Mouse (Mus musculus) midbrain, embryonic 14.5 days (tissue): ENCODE measurements around the gene Hectd1. TPM values are rescaled to one million over a fixed set of nuclear protein-coding genes. Genes with fewer than 3 reads are reported as not detected.

ENCODE experiments used
- ATAC-seq: fragments of 200-750 bp; cut with Nextera tagmentation; 2 replicates; pipeline ENCODE4 v1.8.0; 2017; ENCODE audit warnings: moderate number of reproducible peaks, moderate library complexity; ENCODE audit not compliant: low FRiP score, low TSS enrichment
- DNase-seq: peaks from one replicate; pipeline ENCODE4 v3.0.0-alpha.2; 2015
- H3K27ac ChIP-seq: fragments of 300-500 bp; sonication (generic); replicated peaks from 2 replicates; pipeline ENCODE4 v1.5.1; 2014; ENCODE audit warnings: mild to moderate bottlenecking, low read depth, low read length, moderate library complexity
- H3K27me3 ChIP-seq: fragments of 300-500 bp; sonication (generic); 2 replicates; pipeline ENCODE4 v1.6.1; 2014; ENCODE audit warnings: low read length, control low read depth, mixed read lengths; ENCODE audit not compliant: control insufficient read depth, insufficient read depth
- H3K36me3 ChIP-seq: fragments of 300-500 bp; sonication (generic); 2 replicates; pipeline ENCODE4 v1.6.1; 2014; ENCODE audit warnings: low read length, control low read depth; ENCODE audit not compliant: control insufficient read depth, insufficient read depth
- H3K4me1 ChIP-seq: fragments of 300-500 bp; sonication (generic); 2 replicates; pipeline ENCODE4 v1.6.1; 2014; ENCODE audit warnings: mild to moderate bottlenecking, antibody characterized with exemption, low read length, control low read depth; ENCODE audit not compliant: control insufficient read depth, insufficient read depth
- H3K4me2 ChIP-seq: fragments of 300-500 bp; sonication (generic); 2 replicates; pipeline ENCODE4 v1.6.1; 2014; ENCODE audit warnings: mild to moderate bottlenecking, low read length, moderate library complexity
- H3K4me3 ChIP-seq: fragments of 300-500 bp; sonication (generic); replicated peaks from 2 replicates; pipeline ENCODE4 v1.5.1; 2014; ENCODE audit warnings: low read depth, low read length
- H3K9ac ChIP-seq: fragments of 300-500 bp; sonication (generic); replicated peaks from 2 replicates; pipeline ENCODE4 v1.6.1; 2014; ENCODE audit warnings: mild to moderate bottlenecking, low read length, moderate library complexity
- H3K9me3 ChIP-seq: fragments of 300-500 bp; sonication (generic); 2 replicates; pipeline ENCODE4 v1.6.1; 2016; ENCODE audit warnings: low read length, control low read depth, mixed read lengths; ENCODE audit not compliant: control insufficient read depth
- WGBS: fragments of 180-500 bp; shearing (Covaris S2); extraction: QIAGEN DNeasy Blood & Tissue Kit; methylation state at CpG from one replicate; pipeline ENCODE4 v1.1.7; 2014; 5-methylcytosine and 5-hydroxymethylcytosine counted together
- polyA plus RNA-seq: library from polyadenylated mRNA; unstranded; fragments of >200 nt; fragmentation: Nextera tagmentation; extraction: Ambion mirVana; gene quantifications from 2 replicates; pipeline ENCODE4 v1.2.1, GENCODE M21; 2014

Gene Hectd1
- polyA plus RNA-seq, 1 experiment from 2014 or later: 47.5 TPM

DNA sequence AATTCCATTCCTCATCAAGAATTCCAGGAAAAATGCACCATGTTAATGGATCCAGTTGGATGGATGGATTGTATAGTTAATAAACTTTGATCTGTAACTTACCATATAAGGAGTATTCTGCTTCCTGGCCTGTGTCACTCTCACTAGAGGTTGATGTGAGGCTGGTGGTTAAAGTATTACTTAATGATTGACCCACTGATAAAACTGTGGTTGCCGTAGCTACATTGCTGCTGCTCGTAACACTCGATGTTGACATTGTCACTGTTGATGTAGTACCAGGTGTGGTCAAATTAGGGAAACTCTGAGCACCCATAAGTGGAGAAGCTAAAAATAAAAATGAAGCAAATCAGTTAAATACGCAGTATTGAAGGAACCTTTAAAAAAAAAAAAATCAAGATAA is 61.9 kb downstream of the Hectd1 start:
- no peak overlapping the region for H3K4me3 ChIP-seq
- no peak for ATAC-seq
- H3K9ac ChIP-seq: no peak overlapping the region
- no peaks in the 10 kb centered on the region for H3K27me3 ChIP-seq
- no peak overlapping the region for H3K27ac ChIP-seq
- no peak for DNase-seq
- 97% methylated on average over 4 of the region's 4 CpGs for WGBS
- no peaks in the 10 kb centered on the region for H3K9me3 ChIP-seq
- no peaks in the 10 kb centered on the region for H3K4me1 ChIP-seq
- H3K36me3 ChIP-seq: peaks cover 62% of the 10 kb centered on the region
- H3K4me2 ChIP-seq: no peak overlapping the region

- ATAC-seq: no peak
- Histone ChIP-seq H3K27me3 (no peaks in the 10 kb centered on the region), H3K4me3 (no peak overlapping the region), H3K4me2 (no peak overlapping the region), H3K9me3 (no peaks in the 10 kb centered on the region), H3K27ac (no peak overlapping the region), H3K9ac (no peak overlapping the region), H3K36me3 (peaks cover 80% of the 10 kb centered on the region), H3K4me1 (no peaks in the 10 kb centered on the region)
- 97% methylated on average over 3 of the region's 3 CpGs for WGBS
- DNase-seq: no peak
Observed at GRCm38 (mm10) chr12:51759374-51759773, 70.0 kb downstream of the Hectd1 start.

DNA sequence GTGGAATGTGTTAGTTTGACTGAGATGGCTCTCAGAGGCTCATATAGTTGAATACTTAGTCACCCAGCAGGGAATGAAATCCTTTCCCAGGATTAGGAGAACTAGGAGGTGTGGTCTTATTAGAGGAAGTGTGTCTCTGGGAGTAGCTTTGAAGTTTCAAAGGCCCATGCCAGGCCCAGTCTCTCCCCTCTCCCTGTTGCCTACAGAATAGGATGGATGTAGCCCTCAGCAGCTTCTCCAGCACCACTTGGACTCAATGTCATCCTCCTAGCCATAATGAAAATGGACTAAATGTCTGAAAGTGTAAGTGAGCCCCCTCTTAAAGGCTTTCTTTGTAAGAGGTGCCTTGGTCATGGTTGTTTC is 72.8 kb downstream of the Hectd1 start:
- H3K36me3 ChIP-seq: peaks cover 79% of the 10 kb centered on the region
- no peaks in the 10 kb centered on the region for H3K27me3 ChIP-seq
- no peak overlapping the region for H3K27ac ChIP-seq
- DNase-seq: no peak
- ATAC-seq: no peak
- no peak overlapping the region for H3K4me3 ChIP-seq
- H3K4me1 ChIP-seq: no peaks in the 10 kb centered on the region
- no peak overlapping the region for H3K9ac ChIP-seq
- H3K9me3 ChIP-seq: no peaks in the 10 kb centered on the region
- no peak overlapping the region for H3K4me2 ChIP-seq

GRCm38 (mm10) chr12:51755938-51756598 is 73.3 kb downstream of the Hectd1 start:
- Histone ChIP-seq H3K4me3 (no peak overlapping the region), H3K27me3 (no peaks in the 10 kb centered on the region), H3K36me3 (peaks cover 79% of the 10 kb centered on the region), H3K4me1 (no peaks in the 10 kb centered on the region), H3K4me2 (no peak overlapping the region), H3K9me3 (no peaks in the 10 kb centered on the region), H3K9ac (no peak overlapping the region), H3K27ac (no peak overlapping the region)
- DNase-seq: no peak
- ATAC-seq: no peak
- 98% methylated on average over 12 of the region's 12 CpGs for WGBS

- H3K27me3 ChIP-seq: no peaks in the 10 kb centered on the region
- 92% methylated on average over 2 of the region's 2 CpGs for WGBS
- H3K4me2 ChIP-seq: no peak overlapping the region
- ATAC-seq (no peak), DNase-seq (no peak)
- peaks cover 83% of the 10 kb centered on the region for H3K36me3 ChIP-seq
- H3K4me1 ChIP-seq: no peaks in the 10 kb centered on the region
- no peak overlapping the region for H3K4me3 ChIP-seq
- H3K9ac ChIP-seq: no peak overlapping the region
- H3K9me3 ChIP-seq: no peaks in the 10 kb centered on the region
- H3K27ac ChIP-seq: no peak overlapping the region
Observed at GRCm38 (mm10) chr12:51747348-51747747, 82.0 kb downstream of the Hectd1 start.

DNA sequence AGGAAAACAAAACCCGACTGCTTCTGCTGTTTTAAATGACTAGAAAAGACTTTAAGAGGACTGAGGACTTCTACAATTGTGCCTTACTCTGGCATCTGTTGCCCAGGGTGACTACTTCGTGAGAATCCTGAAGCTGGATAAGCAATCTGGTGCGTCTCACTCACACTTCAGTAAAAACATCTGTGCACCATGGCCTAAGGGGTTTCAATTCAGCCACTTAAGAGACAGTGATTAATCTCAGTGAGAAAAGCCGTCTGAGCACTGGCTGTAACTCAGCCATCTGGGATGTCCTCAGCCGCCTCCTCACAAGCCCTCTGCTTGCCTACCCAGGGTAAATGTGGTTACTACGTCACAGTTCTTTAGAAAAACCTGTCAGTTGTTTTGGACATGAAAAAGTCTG is 84.4 kb downstream of the Hectd1 start:
- no peak overlapping the region for H3K4me2 ChIP-seq
- H3K4me1 ChIP-seq: no peaks in the 10 kb centered on the region
- H3K27me3 ChIP-seq: no peaks in the 10 kb centered on the region
- DNase-seq (peak; percentile 17), ATAC-seq (no peak)
- no peak overlapping the region for H3K9ac ChIP-seq
- H3K36me3 ChIP-seq: peaks cover 61% of the 10 kb centered on the region
- no peak overlapping the region for H3K27ac ChIP-seq
- 64% methylated on average over 6 of the region's 6 CpGs for WGBS
- H3K9me3 ChIP-seq: no peaks in the 10 kb centered on the region
- no peak overlapping the region for H3K4me3 ChIP-seq

DNA sequence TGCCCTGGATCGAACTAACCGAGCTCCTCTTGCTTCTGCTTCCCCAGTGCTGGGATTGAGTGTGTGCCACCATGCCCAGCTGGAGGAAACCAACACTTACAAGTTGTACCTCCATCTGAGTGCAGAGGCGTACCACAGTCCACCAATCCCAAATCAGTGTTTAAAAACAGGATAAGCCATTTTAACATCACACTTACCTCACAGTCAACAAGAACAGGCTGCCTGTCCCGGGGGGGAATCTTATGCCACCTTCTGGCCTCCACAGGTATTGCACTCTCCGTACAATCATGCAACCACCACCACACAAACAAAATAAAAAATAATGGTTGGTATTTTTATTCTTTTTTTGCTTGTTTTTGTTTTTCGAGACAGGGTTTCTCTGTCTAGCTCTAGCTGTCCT is 87.6 kb downstream of the Hectd1 start:
- no peak overlapping the region for H3K4me3 ChIP-seq
- 81% methylated on average over 6 of the region's 6 CpGs for WGBS
- H3K36me3 ChIP-seq: peaks cover 40% of the 10 kb centered on the region
- H3K4me1 ChIP-seq: no peaks in the 10 kb centered on the region
- ATAC-seq (no peak), DNase-seq (peak; percentile 45)
- H3K9me3 ChIP-seq: no peaks in the 10 kb centered on the region
- no peak overlapping the region for H3K9ac ChIP-seq
- H3K27me3 ChIP-seq: no peaks in the 10 kb centered on the region
- H3K4me2 ChIP-seq: no peak overlapping the region
- H3K27ac ChIP-seq: no peak overlapping the region

GRCm38 (mm10) chr12:51736807-51737206 is 92.5 kb downstream of the Hectd1 start:
- Histone ChIP-seq H3K27ac (no peak overlapping the region), H3K4me2 (no peak overlapping the region), H3K36me3 (no peaks in the 10 kb centered on the region), H3K9ac (no peak overlapping the region), H3K9me3 (no peaks in the 10 kb centered on the region), H3K27me3 (no peaks in the 10 kb centered on the region), H3K4me1 (no peaks in the 10 kb centered on the region), H3K4me3 (no peak overlapping the region)
- WGBS: 39% methylated on average over 1 of the region's 1 CpGs
- ATAC-seq (no peak), DNase-seq (no peak)

DNA sequence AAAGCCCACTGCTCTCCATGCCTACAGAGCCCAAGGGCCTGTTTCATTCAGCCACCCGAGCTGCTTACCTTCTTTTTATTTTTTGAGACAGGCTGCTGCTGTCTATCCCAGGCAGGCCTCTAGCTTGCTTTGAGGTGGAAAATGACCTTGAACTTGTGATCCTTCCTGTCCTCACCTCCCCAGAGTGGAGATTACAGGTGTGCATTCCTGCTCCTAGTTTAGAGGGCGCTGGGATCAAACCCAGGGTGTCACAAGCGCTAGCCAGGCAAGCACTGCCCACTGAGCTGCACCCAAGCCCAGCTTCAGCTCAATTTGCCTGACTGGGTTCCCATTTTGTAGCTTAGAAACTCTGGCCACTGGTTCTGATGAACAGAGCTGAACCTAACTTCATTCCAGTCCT is 93.0 kb downstream of the Hectd1 start:
- Histone ChIP-seq H3K9me3 (no peaks in the 10 kb centered on the region), H3K36me3 (no peaks in the 10 kb centered on the region), H3K27me3 (no peaks in the 10 kb centered on the region), H3K4me1 (no peaks in the 10 kb centered on the region), H3K27ac (no peak overlapping the region), H3K4me3 (no peak overlapping the region), H3K9ac (no peak overlapping the region), H3K4me2 (no peak overlapping the region)
- 69% methylated on average over 3 of the region's 3 CpGs for WGBS
- DNase-seq (no peak), ATAC-seq (no peak)
